Mouse (Mus musculus) left cerebral cortex, postnatal 14 days (tissue): Measurements from ENCODE around the gene Cltb. TPM values are rescaled to one million over a fixed set of nuclear protein-coding genes. Genes with fewer than 3 reads are reported as not detected.
A peak's percentile ranks its signal among the peaks of the same experiment; 100 is the strongest.

Experiments
- DNase-seq, 2 experiments: peaks; one replicate each; pipeline ENCODE4 v3.0.0; 2021 to 2022; ENCODE audit warnings: low spot score in 2 of 2, mixed read lengths in 1 of 2
- intact Hi-C: fragments of 180-260 bp; cut with DNase I; formaldehyde crosslinking; loops from one replicate; pipeline ENCODE4 v1.15.1; 2025
- total RNA-seq, 2 experiments: library from RNA; stranded (reverse); gene quantifications; 2 replicates each; pipeline ENCODE4 v1.2.3; 2021

The Cltb gene
- total RNA-seq, 2 experiments from 2014 or later, result 331 to 351 TPM

- intact Hi-C loops, result no loop called here
- DNase-seq, result no peak
Measured at GRCm38 (mm10) chr13:54602639-54603111, 8.5 kb downstream of the Cltb start.

GRCm38 (mm10) chr13:54598622-54599143 lies 12.5 kb downstream of the Cltb start:
- intact Hi-C loops, result no loop called here
- DNase-seq, result no peak

- intact Hi-C loops, result no loop called here
- no peak for DNase-seq
Measured at GRCm38 (mm10) chr13:54596870-54597269, 14.3 kb downstream of the Cltb start.

- intact Hi-C loops, result no loop called here
- no peak for DNase-seq
Measured at GRCm38 (mm10) chr13:54596107-54596690, 14.9 kb downstream of the Cltb start.

GRCm38 (mm10) chr13:54593617-54594016 lies 17.5 kb downstream of the Cltb start:
- intact Hi-C loops, result no loop called here
- DNase-seq, result no peak

- no peak for DNase-seq
- intact Hi-C loops, result no loop called here
Measured at GRCm38 (mm10) chr13:54591776-54592356, 19.3 kb downstream of the Cltb start.

GRCm38 (mm10) chr13:54589996-54590951 lies 20.9 kb downstream of the Cltb start, which contains the start of the genes Nop16 and Higd2a:
Gene Nop16, minus strand, starts transcription at chr13:54590090.
Gene Higd2a, plus strand, starts transcription at chr13:54590207.
- peak; percentile 97 to 99 for DNase-seq
- intact Hi-C loops, result no loop called here

GRCm38 (mm10) chr13:54589414-54589995 lies 21.6 kb downstream of the Cltb start:
- DNase-seq, result no peak
- intact Hi-C loops, result no loop called here

- intact Hi-C loops, result no loop called here
- no peak for DNase-seq
Measured at GRCm38 (mm10) chr13:54585831-54586230, 25.3 kb downstream of the Cltb start.

GRCm38 (mm10) chr13:54582860-54583259 lies 28.3 kb downstream of the Cltb start:
- intact Hi-C loops, result no loop called here
- DNase-seq, result no peak

GRCm38 (mm10) chr13:54582126-54582525 lies 29.0 kb downstream of the Cltb start:
- intact Hi-C loops, result no loop called here
- no peak for DNase-seq

GRCm38 (mm10) chr13:54581385-54581784 lies 29.8 kb downstream of the Cltb start:
- intact Hi-C loops, result no loop called here
- DNase-seq, result no peak

- DNase-seq, result no peak
Measured at GRCm38 (mm10) chr13:54577652-54578507, 33.3 kb downstream of the Cltb start.

GRCm38 (mm10) chr13:54575489-54575888 lies 35.7 kb downstream of the Cltb start:
- intact Hi-C loops, result no loop called here
- DNase-seq, result no peak

More at GRCm38 (mm10) chr13:54577652-54578507, 33.3 kb downstream of the Cltb start:
- intact Hi-C loops, result no loop called here

- intact Hi-C loops, result no loop called here
- DNase-seq, result peak in 1 of 2 experiments; percentile 73
Measured at GRCm38 (mm10) chr13:54574854-54575481, 36.2 kb downstream of the Cltb start, which contains the start of gene Arl10. Gene Arl10, plus strand, starts transcription at chr13:54575015.

GRCm38 (mm10) chr13:54572621-54573020 lies 38.5 kb downstream of the Cltb start:
- intact Hi-C loops, result no loop called here

GRCm38 (mm10) chr13:54571637-54572036 lies 39.5 kb downstream of the Cltb start:
- intact Hi-C loops, result no loop called here
- peak in 1 of 2 experiments; percentile 60 for DNase-seq

More at GRCm38 (mm10) chr13:54572621-54573020, 38.5 kb downstream of the Cltb start:
- DNase-seq, result no peak

- no peak for DNase-seq
- intact Hi-C loops, result no loop called here
Measured at GRCm38 (mm10) chr13:54570736-54571135, 40.4 kb downstream of the Cltb start.
